Mouse (Mus musculus): ENCODE measurements around the gene Tuba1b.

DNA sequence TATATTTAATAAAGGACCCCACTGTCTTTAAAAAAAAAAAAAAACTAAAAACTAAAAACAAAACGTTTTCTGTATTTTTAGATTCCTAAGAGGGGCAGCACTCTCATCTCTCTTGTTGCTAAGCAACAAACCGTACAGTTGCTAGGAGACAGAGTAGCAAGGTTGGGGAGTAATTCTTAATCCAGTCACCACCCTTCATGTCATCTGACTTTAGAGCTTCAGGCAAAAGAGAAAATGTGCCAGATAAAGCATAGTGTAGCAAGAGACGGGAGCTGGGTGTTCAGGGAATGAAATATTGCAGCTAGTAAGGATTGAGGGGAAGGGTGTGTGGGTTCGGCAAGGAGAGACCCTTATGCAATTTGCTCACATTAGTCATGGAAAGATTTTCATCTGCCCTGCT, 36.7 kb upstream of the Tuba1b start:
- TF ChIP-seq POLR2A (IDR thresholded peaks at IDR 0.05; ENCODE audit: extremely low read depth, insufficient read depth, low read length) (no peak), CTCF (IDR thresholded peaks at IDR 0.05; ENCODE audit: low read depth, low read length) (no peak)

Measured in liver, adult 2 months (tissue).